Mouse (Mus musculus) embryonic facial prominence, embryonic 13.5 days (tissue): ENCODE data around the gene Nudcd3. TPM values are rescaled to one million over a fixed set of nuclear protein-coding genes. Genes with fewer than 3 reads are reported as not detected.

ENCODE experiments used
- ATAC-seq: fragments of 200-750 bp; cut with Nextera tagmentation; 2 replicates; pipeline ENCODE4 v1.8.0; 2017; ENCODE audit warnings: low read depth; ENCODE audit not compliant: insufficient number of reproducible peaks, insufficient read depth, low FRiP score, low TSS enrichment
- H3K27ac ChIP-seq: fragments of 300-500 bp; sonication (generic); 2 replicates; pipeline ENCODE4 v1.5.1; 2015; ENCODE audit warnings: moderate library complexity, mild to moderate bottlenecking, inconsistent platforms
- H3K27me3 ChIP-seq: fragments of 300-500 bp; sonication (generic); 2 replicates; pipeline ENCODE4 v1.6.1; 2015; ENCODE audit warnings: mild to moderate bottlenecking, inconsistent platforms
- H3K36me3 ChIP-seq: fragments of 300-500 bp; sonication (generic); 2 replicates; pipeline ENCODE4 v1.6.1; 2015; ENCODE audit warnings: mild to moderate bottlenecking, inconsistent platforms
- H3K4me1 ChIP-seq: fragments of 300-500 bp; sonication (generic); 2 replicates; pipeline ENCODE4 v1.6.1; 2015; ENCODE audit warnings: inconsistent platforms
- H3K4me2 ChIP-seq: fragments of 300-500 bp; sonication (generic); 2 replicates; pipeline ENCODE4 v1.6.1; 2015; ENCODE audit warnings: moderate library complexity, mild to moderate bottlenecking, inconsistent platforms
- H3K4me3 ChIP-seq: fragments of 300-500 bp; sonication (generic); 2 replicates; pipeline ENCODE4 v1.5.1; 2015; ENCODE audit warnings: mild to moderate bottlenecking, inconsistent platforms
- H3K9ac ChIP-seq: fragments of 300-500 bp; sonication (generic); 2 replicates; pipeline ENCODE4 v1.6.1; 2015; ENCODE audit warnings: mild to moderate bottlenecking, inconsistent platforms
- H3K9me3 ChIP-seq: fragments of 300-500 bp; sonication (generic); 2 replicates; pipeline ENCODE4 v1.6.1; 2016; ENCODE audit warnings: inconsistent platforms
- WGBS: fragments of 180-500 bp; shearing (Covaris S2); methylation state at CpG from one replicate; pipeline ENCODE4 v1.1.7; 2015; ENCODE audit warnings: mixed read lengths; 5-methylcytosine and 5-hydroxymethylcytosine counted together
- polyA plus RNA-seq: library from polyadenylated mRNA; unstranded; fragments of >200 nt; fragmentation: Nextera tagmentation; extraction: Ambion mirVana; gene quantifications from 2 replicates; pipeline ENCODE4 v1.2.1, GENCODE M21; 2015

The Nudcd3 gene
- polyA plus RNA-seq, 1 experiment from 2014 or later = 42.6 TPM

- Histone ChIP-seq H3K9me3 (no peaks in the 10 kb centered on the region), H3K27me3 (no peaks in the 10 kb centered on the region), H3K9ac (no peak overlapping the region), H3K4me3 (no peak overlapping the region), H3K27ac (no peak overlapping the region), H3K4me2 (no peak overlapping the region), H3K36me3 (no peaks in the 10 kb centered on the region), H3K4me1 (peaks cover 26% of the 10 kb centered on the region)
- ATAC-seq = no peak
- WGBS = 95% methylated on average over 1 of the region's 1 CpGs
Measured at GRCm38 (mm10) chr11:6158515-6158914, 41.7 kb downstream of the Nudcd3 start.

GRCm38 (mm10) chr11:6157119-6157518, 43.1 kb downstream of the Nudcd3 start:
- WGBS = 81% methylated on average over 5 of the region's 5 CpGs
- Histone ChIP-seq H3K27me3 (no peaks in the 10 kb centered on the region), H3K4me2 (no peak overlapping the region), H3K4me1 (peaks cover 26% of the 10 kb centered on the region), H3K36me3 (no peaks in the 10 kb centered on the region; the same call in 1 of the 2 replicates), H3K9me3 (no peaks in the 10 kb centered on the region), H3K27ac (no peak overlapping the region), H3K9ac (no peak overlapping the region), H3K4me3 (no peak overlapping the region)
- ATAC-seq = no peak

- H3K9me3 ChIP-seq = no peaks in the 10 kb centered on the region
- H3K27ac ChIP-seq = no peak overlapping the region
- H3K27me3 ChIP-seq = no peaks in the 10 kb centered on the region
- ATAC-seq = no peak
- no peak overlapping the region for H3K9ac ChIP-seq
- H3K4me2 ChIP-seq = no peak overlapping the region
- H3K36me3 ChIP-seq = no peaks in the 10 kb centered on the region; the same call in 1 of the 2 replicates
- 91% methylated on average over 5 of the region's 5 CpGs for WGBS
- H3K4me1 ChIP-seq = peaks cover 26% of the 10 kb centered on the region
- no peak overlapping the region for H3K4me3 ChIP-seq
Measured at GRCm38 (mm10) chr11:6156651-6157050, 43.6 kb downstream of the Nudcd3 start.

GRCm38 (mm10) chr11:6154211-6154701, 46.0 kb downstream of the Nudcd3 start:
- H3K4me1 ChIP-seq = peaks cover 19% of the 10 kb centered on the region
- ATAC-seq = no peak
- H3K9ac ChIP-seq = 0 out of 2 replicates have a peak overlapping the region, but pooled peaks have one; percentile 17
- H3K9me3 ChIP-seq = no peaks in the 10 kb centered on the region
- 50% methylated on average over 3 of the region's 3 CpGs for WGBS
- no peaks in the 10 kb centered on the region for H3K27me3 ChIP-seq
- no peak overlapping the region for H3K4me2 ChIP-seq
- peak overlapping the region; percentile 57; the same call in 1 of the 2 replicates for H3K27ac ChIP-seq
- peaks cover 13% of the 10 kb centered on the region for H3K36me3 ChIP-seq
- no peak overlapping the region for H3K4me3 ChIP-seq

GRCm38 (mm10) chr11:6152864-6153263, 47.4 kb downstream of the Nudcd3 start:
- Histone ChIP-seq H3K27ac (no peak overlapping the region), H3K9me3 (no peaks in the 10 kb centered on the region), H3K9ac (no peak overlapping the region), H3K4me2 (no peak overlapping the region), H3K4me1 (peaks cover 19% of the 10 kb centered on the region), H3K27me3 (no peaks in the 10 kb centered on the region), H3K4me3 (no peak overlapping the region), H3K36me3 (peaks cover 21% of the 10 kb centered on the region)
- ATAC-seq = no peak
- WGBS = 79% methylated on average over 4 of the region's 4 CpGs

GRCm38 (mm10) chr11:6138233-6138950, 61.8 kb downstream of the Nudcd3 start:
- Histone ChIP-seq H3K27me3 (no peaks in the 10 kb centered on the region), H3K27ac (no peak overlapping the region), H3K36me3 (peaks cover 8% of the 10 kb centered on the region), H3K9ac (no peak overlapping the region), H3K4me3 (no peak overlapping the region), H3K4me2 (no peak overlapping the region), H3K9me3 (no peaks in the 10 kb centered on the region), H3K4me1 (no peaks in the 10 kb centered on the region)
- ATAC-seq = no peak
- 81% methylated on average over 7 of the region's 7 CpGs for WGBS

GRCm38 (mm10) chr11:6132886-6133285, 67.3 kb downstream of the Nudcd3 start:
- no peak for ATAC-seq
- WGBS = 93% methylated on average over 4 of the region's 4 CpGs
- H3K4me3 ChIP-seq = no peak overlapping the region

GRCm38 (mm10) chr11:6130578-6130977, 69.6 kb downstream of the Nudcd3 start:
- Histone ChIP-seq H3K9me3 (no peaks in the 10 kb centered on the region), H3K4me2 (no peak overlapping the region), H3K36me3 (0 out of 2 replicates have a peak, but pooled peaks cover 3% of the 10 kb centered on the region), H3K27me3 (no peaks in the 10 kb centered on the region), H3K4me1 (no peaks in the 10 kb centered on the region), H3K9ac (no peak overlapping the region), H3K4me3 (no peak overlapping the region), H3K27ac (no peak overlapping the region)
- no peak for ATAC-seq
- WGBS = 97% methylated on average over 1 of the region's 1 CpGs

More at GRCm38 (mm10) chr11:6132886-6133285, 67.3 kb downstream of the Nudcd3 start:
- no peak overlapping the region for H3K27ac ChIP-seq
- H3K4me2 ChIP-seq = no peak overlapping the region
- 0 out of 2 replicates have a peak, but pooled peaks cover 3% of the 10 kb centered on the region for H3K36me3 ChIP-seq
- no peaks in the 10 kb centered on the region for H3K9me3 ChIP-seq
- no peaks in the 10 kb centered on the region for H3K4me1 ChIP-seq
- H3K9ac ChIP-seq = no peak overlapping the region
- H3K27me3 ChIP-seq = no peaks in the 10 kb centered on the region

- 100% methylated on average over 1 of the region's 1 CpGs for WGBS
- Histone ChIP-seq H3K36me3 (peaks cover 44% of the 10 kb centered on the region), H3K9me3 (no peaks in the 10 kb centered on the region), H3K27me3 (no peaks in the 10 kb centered on the region), H3K9ac (no peak overlapping the region), H3K4me3 (no peak overlapping the region), H3K27ac (no peak overlapping the region), H3K4me1 (no peaks in the 10 kb centered on the region), H3K4me2 (no peak overlapping the region)
- ATAC-seq = no peak
Measured at GRCm38 (mm10) chr11:6123605-6124120, 76.6 kb downstream of the Nudcd3 start.

GRCm38 (mm10) chr11:6122631-6123030, 77.6 kb downstream of the Nudcd3 start:
- WGBS = 92% methylated on average over 5 of the region's 5 CpGs
- Histone ChIP-seq H3K4me1 (no peaks in the 10 kb centered on the region), H3K27ac (no peak overlapping the region), H3K4me3 (no peak overlapping the region), H3K27me3 (no peaks in the 10 kb centered on the region), H3K4me2 (no peak overlapping the region), H3K9me3 (no peaks in the 10 kb centered on the region), H3K36me3 (peaks cover 52% of the 10 kb centered on the region), H3K9ac (no peak overlapping the region)
- ATAC-seq = no peak

GRCm38 (mm10) chr11:6120596-6120995, 79.6 kb downstream of the Nudcd3 start:
- H3K36me3 ChIP-seq = peaks cover 61% of the 10 kb centered on the region

GRCm38 (mm10) chr11:6120001-6120400, 80.2 kb downstream of the Nudcd3 start:
- 83% methylated on average over 6 of the region's 6 CpGs for WGBS

More at GRCm38 (mm10) chr11:6120596-6120995, 79.6 kb downstream of the Nudcd3 start:
- Histone ChIP-seq H3K4me3 (no peak overlapping the region), H3K4me1 (no peaks in the 10 kb centered on the region), H3K27me3 (no peaks in the 10 kb centered on the region), H3K4me2 (no peak overlapping the region), H3K9ac (no peak overlapping the region), H3K27ac (no peak overlapping the region), H3K9me3 (no peaks in the 10 kb centered on the region)
- ATAC-seq = no peak
- WGBS = 84% methylated on average over 11 of the region's 11 CpGs

More at GRCm38 (mm10) chr11:6120001-6120400, 80.2 kb downstream of the Nudcd3 start:
- ATAC-seq = no peak
- peaks cover 63% of the 10 kb centered on the region for H3K36me3 ChIP-seq
- H3K4me1 ChIP-seq = no peaks in the 10 kb centered on the region
- H3K9me3 ChIP-seq = no peaks in the 10 kb centered on the region
- no peak overlapping the region for H3K4me3 ChIP-seq
- no peak overlapping the region for H3K4me2 ChIP-seq
- no peak overlapping the region for H3K27ac ChIP-seq
- H3K27me3 ChIP-seq = no peaks in the 10 kb centered on the region
- no peak overlapping the region for H3K9ac ChIP-seq
